Mouse (Mus musculus) liver, postnatal 0 days (tissue): ENCODE measurements around the gene Dpf1.

ENCODE experiments used
- CTCF ChIP-seq: sonication (generic); IDR thresholded peaks from 2 replicates; pipeline ENCODE4 v1.5.1; 2016; ENCODE audit warnings: antibody characterized with exemption, low read depth
- EP300 ChIP-seq: IDR thresholded peaks from 2 replicates; pipeline ENCODE4 v1.6.1; 2016; ENCODE audit warnings: antibody characterized with exemption, low read depth, mild to moderate bottlenecking

GRCm38 (mm10) chr7:29354161-29354560 lies 50.4 kb downstream of the Dpf1 start:
- TF ChIP-seq CTCF (no peak), EP300 (no peak)
